Mouse (Mus musculus): ENCODE data around the gene Borcs6. TPM values are rescaled to one million over a fixed set of nuclear protein-coding genes. Genes with fewer than 3 reads are reported as not detected.

The Borcs6 gene
- total RNA-seq, 2 experiments from 2014 or later: 23.8 to 25.2 TPM

DNA sequence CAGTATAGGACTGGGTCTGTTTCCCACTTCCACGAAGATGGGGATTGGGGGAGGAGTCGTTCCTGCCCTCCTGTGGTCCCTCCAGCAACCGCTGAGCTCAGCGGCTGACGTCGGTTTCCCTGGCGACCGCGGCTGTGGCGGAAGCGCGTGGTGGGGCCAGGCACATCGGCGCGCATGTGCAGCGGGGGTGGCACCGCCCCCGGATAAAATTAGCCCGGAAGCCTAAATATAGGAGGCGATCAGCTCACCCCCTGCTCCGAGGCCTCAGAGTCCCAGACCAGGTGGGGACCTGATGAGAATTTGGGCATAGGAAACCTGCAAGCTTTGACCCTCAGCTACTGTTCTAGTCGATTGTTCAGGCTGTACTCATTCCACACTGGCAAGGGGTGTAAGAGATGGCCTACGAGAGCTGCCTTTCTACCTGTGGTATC, 40.4 kb downstream of the Borcs6 start:
- DNase-seq: peak; percentile 81
- intact Hi-C loops (cut with DNase I): no loop called here

- intact Hi-C loops (cut with DNase I): no loop called here
- DNase-seq: no peak
Observed at GRCm38 (mm10) chr11:69100639-69101360, 41.3 kb downstream of the Borcs6 start.

GRCm38 (mm10) chr11:69101604-69102402, 42.3 kb downstream of the Borcs6 start:
- intact Hi-C loops (cut with DNase I): no loop called here
- no peak for DNase-seq

DNA sequence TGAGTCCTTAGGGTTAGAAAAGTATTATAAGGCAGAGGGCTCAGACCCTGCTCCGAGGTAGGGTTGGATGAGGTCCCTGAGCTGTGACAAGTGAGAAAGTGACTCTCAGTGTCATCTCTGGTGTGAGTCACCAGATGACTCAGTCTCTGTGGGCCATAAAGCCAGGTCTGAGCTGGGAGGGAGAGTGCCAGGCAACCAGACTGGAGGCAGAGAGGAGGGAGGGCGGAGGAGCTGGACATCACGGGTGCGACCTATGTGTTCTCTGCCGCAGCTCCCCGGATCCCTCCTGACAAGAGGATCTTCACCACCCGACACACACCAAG, 42.8 kb downstream of the Borcs6 start:
- intact Hi-C loops (cut with DNase I): no loop called here
- no peak for DNase-seq

GRCm38 (mm10) chr11:69103121-69103520, 43.6 kb downstream of the Borcs6 start:
- peak; percentile 1 for DNase-seq
- intact Hi-C loops (cut with DNase I): no loop called here

DNA sequence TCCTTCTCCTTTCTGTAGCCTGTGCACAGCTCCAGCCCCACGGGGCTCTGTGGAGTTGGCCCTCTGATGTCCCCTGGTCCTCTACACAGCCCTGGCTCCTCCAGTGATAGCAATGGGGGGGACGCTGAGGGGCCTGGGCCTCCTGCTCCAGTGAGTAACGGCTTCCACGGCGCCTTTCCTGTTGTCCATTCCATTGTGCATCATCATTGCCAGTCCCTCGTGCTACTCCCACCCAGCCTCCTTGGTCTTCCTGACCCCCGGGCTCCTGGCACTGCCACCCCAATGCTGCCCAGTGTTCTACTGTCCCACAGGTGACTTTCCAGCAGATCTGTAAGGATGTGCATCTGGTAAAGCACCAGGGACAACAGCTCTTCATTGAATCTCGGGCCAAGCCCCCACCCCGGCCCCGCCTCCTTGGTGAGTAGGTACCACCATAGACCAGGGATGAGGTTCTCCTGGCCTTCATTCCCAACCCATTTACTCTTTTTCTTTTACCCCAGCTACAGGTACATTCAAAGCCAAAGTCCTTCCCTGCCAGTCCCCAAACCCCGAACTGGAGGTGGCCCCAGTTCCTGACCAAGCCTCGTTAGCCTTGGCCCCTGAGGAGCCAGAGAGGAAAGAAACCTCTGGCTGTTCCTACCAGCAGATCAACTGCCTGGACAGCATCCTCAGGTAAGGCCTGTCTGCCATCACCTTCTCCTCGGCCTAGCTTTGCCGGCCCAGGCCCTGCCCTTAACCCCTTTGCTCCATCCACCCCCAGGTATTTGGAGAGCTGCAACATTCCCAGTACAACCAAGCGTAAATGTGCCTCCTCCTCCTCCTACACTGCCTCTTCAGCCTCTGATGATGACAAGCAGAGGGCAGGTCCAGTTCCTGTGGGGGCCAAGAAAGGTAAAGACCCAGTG, 44.3 kb downstream of the Borcs6 start:
- intact Hi-C loops (cut with DNase I): no loop called here
- DNase-seq: no peak

DNA sequence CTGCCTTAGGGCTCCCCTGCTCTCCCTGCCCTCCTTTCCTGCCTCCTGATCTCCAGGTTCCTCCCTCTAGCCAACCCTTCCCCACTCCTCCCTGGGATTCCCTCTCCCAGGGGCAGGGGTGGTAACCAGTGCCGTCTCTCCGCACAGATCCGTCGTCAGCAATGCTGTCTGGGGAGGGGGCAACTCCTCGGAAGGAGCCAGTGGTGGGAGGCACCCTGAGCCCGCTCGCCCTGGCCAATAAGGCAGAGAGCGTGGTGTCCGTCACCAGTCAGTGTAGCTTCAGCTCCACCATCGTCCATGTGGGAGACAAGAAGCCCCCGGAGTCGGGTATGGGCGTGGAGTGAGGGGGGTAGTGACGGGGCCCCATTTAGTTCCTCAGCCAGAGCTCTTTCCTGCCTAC, 45.0 kb downstream of the Borcs6 start:
- intact Hi-C loops (cut with DNase I): no loop called here

GRCm38 (mm10) chr11:69105227-69105626, 45.7 kb downstream of the Borcs6 start:
- intact Hi-C loops (cut with DNase I): no loop called here
- DNase-seq: no peak

More for the DNA sequence above, 45.0 kb downstream of the Borcs6 start:
- no peak for DNase-seq

GRCm38 (mm10) chr11:69105796-69106195, 46.3 kb downstream of the Borcs6 start:
- intact Hi-C loops (cut with DNase I): no loop called here
- no peak for DNase-seq

DNA sequence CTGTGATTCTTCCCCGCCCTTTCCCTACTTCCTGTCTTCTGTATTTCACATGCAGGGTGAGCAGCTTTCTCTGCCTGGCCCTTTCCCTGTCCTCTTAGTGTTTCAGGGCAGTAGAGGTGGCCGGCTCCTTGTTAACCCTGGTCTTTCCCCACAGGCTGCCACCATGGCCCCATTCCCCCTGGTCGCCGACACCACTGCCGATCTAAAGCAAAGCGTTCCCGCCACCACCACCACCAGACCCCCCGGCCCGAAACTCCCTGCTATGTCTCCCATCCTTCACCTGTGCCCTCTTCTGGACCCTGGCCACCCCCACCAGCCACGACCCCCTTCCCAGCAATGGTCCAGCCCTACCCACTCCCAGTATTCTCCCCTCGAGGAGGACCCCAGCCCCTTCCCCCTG, 46.8 kb downstream of the Borcs6 start:
- no peak for DNase-seq
- intact Hi-C loops (cut with DNase I): no loop called here

- DNase-seq: no peak
Observed at GRCm38 (mm10) chr11:69106842-69107241, 47.3 kb downstream of the Borcs6 start.

GRCm38 (mm10) chr11:69107676-69108075, 48.2 kb downstream of the Borcs6 start:
- intact Hi-C loops (cut with DNase I): no loop called here
- no peak for DNase-seq

More at GRCm38 (mm10) chr11:69106842-69107241, 47.3 kb downstream of the Borcs6 start:
- intact Hi-C loops (cut with DNase I): no loop called here

DNA sequence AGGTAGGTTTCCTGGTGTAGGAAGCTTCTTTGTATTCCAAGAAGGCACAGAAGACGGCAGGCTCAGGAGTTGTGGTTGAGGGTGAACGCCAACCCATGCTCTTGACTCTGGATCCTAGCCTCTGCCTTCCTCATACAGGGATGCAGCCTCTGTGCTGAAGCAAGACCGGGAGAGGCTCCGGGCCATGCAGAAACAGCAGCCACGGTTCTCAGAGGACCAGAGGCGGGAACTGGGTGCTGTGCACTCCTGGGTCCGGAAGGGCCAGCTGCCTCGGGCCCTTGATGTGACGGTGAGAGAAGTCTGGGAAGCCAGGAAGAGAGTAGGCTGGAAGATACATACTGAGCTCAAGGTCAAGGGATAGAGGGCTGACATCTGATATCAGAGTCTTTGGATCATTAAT, 48.7 kb downstream of the Borcs6 start:
- no peak for DNase-seq
- intact Hi-C loops (cut with DNase I): no loop called here

DNA sequence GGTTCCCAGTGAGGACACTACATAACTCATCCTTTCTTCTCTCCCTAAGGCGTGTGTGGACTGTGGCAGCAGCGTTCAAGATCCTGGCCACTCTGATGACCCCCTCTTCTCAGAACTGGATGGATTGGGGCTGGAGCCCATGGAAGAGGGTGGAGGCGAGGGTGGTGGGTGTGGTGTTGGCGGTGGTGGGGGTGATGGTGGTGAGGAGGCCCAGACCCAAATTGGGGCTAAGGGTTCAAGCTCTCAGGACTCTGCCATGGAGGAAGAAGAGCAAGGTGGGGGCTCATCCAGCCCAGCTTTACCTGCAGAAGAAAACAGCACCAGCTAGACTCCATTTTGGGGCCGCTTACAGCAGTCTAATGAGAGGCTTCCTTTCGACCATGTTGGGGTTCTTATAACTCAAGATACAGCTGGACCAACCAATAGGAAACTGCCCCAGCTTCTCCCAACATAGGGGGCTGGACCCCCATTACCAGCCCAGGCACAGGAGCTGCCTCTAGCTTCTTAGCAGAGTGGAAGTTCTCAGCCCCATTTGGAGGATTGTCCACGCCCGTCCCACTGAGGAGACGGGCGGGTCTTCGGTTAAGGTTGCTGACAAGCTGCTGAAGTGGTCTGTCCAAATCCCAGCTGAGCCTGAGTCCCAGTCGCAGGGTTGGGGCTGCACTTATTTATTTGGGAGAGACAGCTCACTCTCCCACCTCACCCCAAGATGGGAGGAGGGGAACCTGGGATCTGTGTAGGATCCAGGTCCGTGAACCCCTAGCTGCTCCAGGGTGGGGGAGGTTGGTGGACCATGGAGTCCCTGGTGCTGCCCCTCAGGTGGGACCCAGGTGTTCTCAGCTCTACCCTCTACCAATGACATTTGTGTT, 49.7 kb downstream of the Borcs6 start:
- DNase-seq: no peak
- intact Hi-C loops (cut with DNase I): no loop called here

GRCm38 (mm10) chr11:69110319-69111046, 51.0 kb downstream of the Borcs6 start:
- intact Hi-C loops (cut with DNase I): no loop called here
- DNase-seq: peak; percentile 95
